Mouse (Mus musculus) limb, embryonic 13.5 days (tissue): ENCODE results near the gene Rps19bp1. TPM values are rescaled to one million over a fixed set of nuclear protein-coding genes. Genes with fewer than 3 reads are reported as not detected.
A peak's percentile ranks its signal among the peaks of the same experiment; 100 is the strongest.

ENCODE experiments used
- ATAC-seq: fragments of 200-750 bp; cut with Nextera tagmentation; 2 replicates; pipeline ENCODE4 v1.8.0; 2017; ENCODE audit warnings: low read depth, moderate number of reproducible peaks, moderate TSS enrichment; ENCODE audit not compliant: low FRiP score
- H3K27ac ChIP-seq: fragments of 300-500 bp; sonication (generic); 2 replicates; pipeline ENCODE4 v1.5.1; 2015; ENCODE audit warnings: inconsistent platforms, mild to moderate bottlenecking, moderate library complexity
- H3K27me3 ChIP-seq: fragments of 300-500 bp; sonication (generic); 2 replicates; pipeline ENCODE4 v1.6.1; 2015; ENCODE audit warnings: mild to moderate bottlenecking, inconsistent platforms
- H3K36me3 ChIP-seq: fragments of 300-500 bp; sonication (generic); 2 replicates; pipeline ENCODE4 v1.6.1; 2015; ENCODE audit warnings: inconsistent platforms, mild to moderate bottlenecking, moderate library complexity
- H3K4me1 ChIP-seq: fragments of 300-500 bp; sonication (generic); 2 replicates; pipeline ENCODE4 v1.6.1; 2015; ENCODE audit warnings: inconsistent platforms
- H3K4me2 ChIP-seq: fragments of 300-500 bp; sonication (generic); replicated peaks from 2 replicates; pipeline ENCODE4 v1.6.1; 2015; ENCODE audit warnings: inconsistent platforms, mild to moderate bottlenecking, moderate library complexity
- H3K4me3 ChIP-seq: fragments of 300-500 bp; sonication (generic); 2 replicates; pipeline ENCODE4 v1.5.1; 2015; ENCODE audit warnings: moderate library complexity, mild to moderate bottlenecking, inconsistent platforms
- H3K9ac ChIP-seq: fragments of 300-500 bp; sonication (generic); 2 replicates; pipeline ENCODE4 v1.6.1; 2015; ENCODE audit warnings: mild to moderate bottlenecking, inconsistent platforms
- H3K9me3 ChIP-seq: fragments of 300-500 bp; sonication (generic); 2 replicates; pipeline ENCODE4 v1.6.1; 2016; ENCODE audit warnings: inconsistent platforms
- WGBS: fragments of 180-500 bp; shearing (Covaris S2); methylation state at CpG from one replicate; pipeline ENCODE4 v1.1.7; 2015; 5-methylcytosine and 5-hydroxymethylcytosine counted together
- polyA plus RNA-seq: library from polyadenylated mRNA; unstranded; fragments of >200 nt; fragmentation: Nextera tagmentation; extraction: Ambion mirVana; gene quantifications from 2 replicates; pipeline ENCODE4 v1.2.1, GENCODE M21; 2015

Rps19bp1 gene
- polyA plus RNA-seq, 1 experiment from 2014 or later, result 59.3 TPM

- Histone ChIP-seq H3K27me3 (no peaks in the 10 kb centered on the region), H3K4me1 (peaks cover 67% of the 10 kb centered on the region), H3K36me3 (peaks cover 59% of the 10 kb centered on the region), H3K9me3 (no peaks in the 10 kb centered on the region), H3K4me2 (peak overlapping the region; percentile 96), H3K27ac (peak overlapping the region; percentile 98), H3K9ac (peak overlapping the region; percentile 100), H3K4me3 (peak overlapping the region; percentile 100)
- peak; percentile 31 for ATAC-seq
- WGBS, result under 1% methylated on average over 51 of the region's 51 CpGs
Measured at GRCm38 (mm10) chr15:80255646-80256121, 8.4 kb downstream of the Rps19bp1 start.

GRCm38 (mm10) chr15:80254847-80255645 is 9.1 kb downstream of the Rps19bp1 start, which contains the start of gene Atf4:
Atf4 (plus strand) TSS chr15:80255184.
- peak within 1 kb of the TSS; percentile 96 for H3K4me2 ChIP-seq
- peak; percentile 95 for ATAC-seq
- peaks cover 59% of the 10 kb centered on the region for H3K36me3 ChIP-seq
- H3K9me3 ChIP-seq, result no peaks in the 10 kb centered on the region
- peaks cover 64% of the 10 kb centered on the region for H3K4me1 ChIP-seq
- under 1% methylated on average over 62 of the region's 62 CpGs for WGBS
- H3K9ac ChIP-seq, result peak within 1 kb of the TSS; percentile 100
- H3K4me3 ChIP-seq, result peak within 1 kb of the TSS; percentile 100
- H3K27me3 ChIP-seq, result no peaks in the 10 kb centered on the region
- peak within 1 kb of the TSS; percentile 98 for H3K27ac ChIP-seq

- no peaks in the 10 kb centered on the region for H3K27me3 ChIP-seq
- peaks cover 64% of the 10 kb centered on the region for H3K4me1 ChIP-seq
- WGBS, result 28% methylated on average over 6 of the region's 6 CpGs
- no peaks in the 10 kb centered on the region for H3K9me3 ChIP-seq
- peak overlapping the region; percentile 100 for H3K4me3 ChIP-seq
- peak overlapping the region; percentile 96 for H3K4me2 ChIP-seq
- peak overlapping the region; percentile 98 for H3K27ac ChIP-seq
- H3K36me3 ChIP-seq, result peaks cover 59% of the 10 kb centered on the region
- peak overlapping the region; percentile 80 for H3K9ac ChIP-seq
- no peak for ATAC-seq
Measured at GRCm38 (mm10) chr15:80254207-80254606, 9.9 kb downstream of the Rps19bp1 start.

- Histone ChIP-seq H3K4me1 (peaks cover 57% of the 10 kb centered on the region), H3K9ac (peak overlapping the region; percentile 80), H3K27me3 (no peaks in the 10 kb centered on the region), H3K36me3 (peaks cover 64% of the 10 kb centered on the region), H3K4me2 (peak overlapping the region; percentile 96), H3K27ac (peak overlapping the region; percentile 98), H3K9me3 (no peaks in the 10 kb centered on the region), H3K4me3 (no peak overlapping the region)
- ATAC-seq, result 0 out of 2 replicates have a peak, but pooled peaks have one; percentile 0
- WGBS, result 2% methylated on average over 2 of the region's 2 CpGs
Measured at GRCm38 (mm10) chr15:80253530-80253929, 10.6 kb downstream of the Rps19bp1 start.

GRCm38 (mm10) chr15:80250586-80250985 is 13.5 kb downstream of the Rps19bp1 start:
- H3K9me3 ChIP-seq, result no peaks in the 10 kb centered on the region
- H3K4me3 ChIP-seq, result no peak overlapping the region
- H3K36me3 ChIP-seq, result peaks cover 67% of the 10 kb centered on the region
- no peaks in the 10 kb centered on the region for H3K27me3 ChIP-seq
- no peak for ATAC-seq
- H3K27ac ChIP-seq, result no peak overlapping the region
- no peak overlapping the region for H3K9ac ChIP-seq
- no peak overlapping the region for H3K4me2 ChIP-seq
- WGBS, result 94% methylated on average over 6 of the region's 6 CpGs
- peaks cover 34% of the 10 kb centered on the region for H3K4me1 ChIP-seq

- Histone ChIP-seq H3K9ac (no peak overlapping the region), H3K4me3 (no peak overlapping the region), H3K9me3 (no peaks in the 10 kb centered on the region), H3K4me1 (peaks cover 34% of the 10 kb centered on the region), H3K27me3 (no peaks in the 10 kb centered on the region), H3K27ac (no peak overlapping the region), H3K36me3 (peaks cover 73% of the 10 kb centered on the region), H3K4me2 (no peak overlapping the region)
- ATAC-seq, result no peak
- WGBS, result 96% methylated on average over 10 of the region's 10 CpGs
Measured at GRCm38 (mm10) chr15:80249672-80250071, 14.4 kb downstream of the Rps19bp1 start.

- Histone ChIP-seq H3K27ac (no peak overlapping the region), H3K4me1 (peaks cover 23% of the 10 kb centered on the region), H3K4me2 (no peak overlapping the region), H3K9ac (no peak overlapping the region), H3K9me3 (no peaks in the 10 kb centered on the region), H3K36me3 (peaks cover 84% of the 10 kb centered on the region), H3K27me3 (no peaks in the 10 kb centered on the region), H3K4me3 (no peak overlapping the region)
- ATAC-seq, result no peak
- 91% methylated on average over 1 of the region's 1 CpGs for WGBS
Measured at GRCm38 (mm10) chr15:80248596-80248995, 15.5 kb downstream of the Rps19bp1 start.

GRCm38 (mm10) chr15:80248135-80248534 is 16.0 kb downstream of the Rps19bp1 start:
- Histone ChIP-seq H3K36me3 (peaks cover 88% of the 10 kb centered on the region), H3K9ac (no peak overlapping the region), H3K4me1 (peaks cover 19% of the 10 kb centered on the region), H3K4me2 (no peak overlapping the region), H3K27ac (no peak overlapping the region), H3K9me3 (no peaks in the 10 kb centered on the region), H3K27me3 (no peaks in the 10 kb centered on the region), H3K4me3 (no peak overlapping the region)
- 94% methylated on average over 12 of the region's 12 CpGs for WGBS
- ATAC-seq, result no peak

- H3K9me3 ChIP-seq, result no peaks in the 10 kb centered on the region
- H3K4me3 ChIP-seq, result peak within 1 kb of the TSS; percentile 95
- peaks cover 15% of the 10 kb centered on the region; the same call in 1 of the 2 replicates for H3K4me1 ChIP-seq
- 95% methylated on average over 9 of the region's 9 CpGs for WGBS
- no peak for ATAC-seq
- H3K27me3 ChIP-seq, result no peaks in the 10 kb centered on the region
- peak within 1 kb of the TSS; percentile 86 for H3K9ac ChIP-seq
- H3K36me3 ChIP-seq, result peaks cover 44% of the 10 kb centered on the region
- H3K27ac ChIP-seq, result no peak within 1 kb of the TSS
- H3K4me2 ChIP-seq, result peak within 1 kb of the TSS; percentile 87
Measured at GRCm38 (mm10) chr15:80235535-80235934, 28.6 kb downstream of the Rps19bp1 start, which contains the start of gene AC140267.1. AC140267.1 (plus strand) TSS chr15:80235835.

- H3K4me1 ChIP-seq, result peaks cover 15% of the 10 kb centered on the region; the same call in 1 of the 2 replicates
- WGBS, result 0% methylated on average over 62 of the region's 67 CpGs
- peak within 1 kb of the TSS; percentile 85 for H3K27ac ChIP-seq
- no peaks in the 10 kb centered on the region for H3K9me3 ChIP-seq
- H3K36me3 ChIP-seq, result peaks cover 35% of the 10 kb centered on the region
- peak within 1 kb of the TSS; percentile 86 for H3K9ac ChIP-seq
- H3K27me3 ChIP-seq, result no peaks in the 10 kb centered on the region
- peak; percentile 98 for ATAC-seq
- H3K4me2 ChIP-seq, result peak within 1 kb of the TSS; percentile 87
- H3K4me3 ChIP-seq, result peak within 1 kb of the TSS; percentile 95
Measured at GRCm38 (mm10) chr15:80233733-80234509, 30.2 kb downstream of the Rps19bp1 start, which contains the start of gene Mief1. Mief1 (plus strand) TSS chr15:80234018.

- H3K4me1 ChIP-seq, result peaks cover 15% of the 10 kb centered on the region; the same call in 1 of the 2 replicates
- no peaks in the 10 kb centered on the region for H3K27me3 ChIP-seq
- WGBS, result 53% methylated on average over 4 of the region's 4 CpGs
- H3K4me2 ChIP-seq, result peak overlapping the region; percentile 87
- H3K4me3 ChIP-seq, result peak overlapping the region; percentile 95
- H3K9me3 ChIP-seq, result no peaks in the 10 kb centered on the region
- peak overlapping the region; percentile 85; the same call in 1 of the 2 replicates for H3K27ac ChIP-seq
- no peak for ATAC-seq
- 0 out of 2 replicates have a peak overlapping the region, but pooled peaks have one; percentile 39 for H3K9ac ChIP-seq
- H3K36me3 ChIP-seq, result peaks cover 26% of the 10 kb centered on the region
Measured at GRCm38 (mm10) chr15:80233053-80233452, 31.1 kb downstream of the Rps19bp1 start.
